Mouse (Mus musculus) forebrain, embryonic 15.5 days (tissue): Measurements from ENCODE around the gene Cnn2. TPM values are rescaled to one million over a fixed set of nuclear protein-coding genes. Genes with fewer than 3 reads are reported as not detected.

Source experiments
- ATAC-seq: fragments of 200-750 bp; cut with Nextera tagmentation; replicated peaks from 2 replicates; pipeline ENCODE4 v1.8.0; 2017; ENCODE audit warnings: mild to moderate bottlenecking, moderate TSS enrichment, moderate library complexity
- H3K27ac ChIP-seq: fragments of 300-500 bp; sonication (generic); replicated peaks from 2 replicates; pipeline ENCODE4 v1.5.1; 2015; ENCODE audit warnings: mild to moderate bottlenecking, inconsistent platforms
- H3K27me3 ChIP-seq: fragments of 300-500 bp; sonication (generic); 2 replicates; pipeline ENCODE4 v1.6.1; 2015; ENCODE audit warnings: inconsistent platforms
- H3K36me3 ChIP-seq: fragments of 300-500 bp; sonication (generic); 2 replicates; pipeline ENCODE4 v1.6.1; 2015; ENCODE audit warnings: mild to moderate bottlenecking, inconsistent platforms
- H3K4me1 ChIP-seq: fragments of 300-500 bp; sonication (generic); 2 replicates; pipeline ENCODE4 v1.6.1; 2015; ENCODE audit warnings: inconsistent platforms
- H3K4me2 ChIP-seq: fragments of 300-500 bp; sonication (generic); replicated peaks from 2 replicates; pipeline ENCODE4 v1.6.1; 2015; ENCODE audit warnings: mild to moderate bottlenecking, inconsistent platforms
- H3K4me3 ChIP-seq: fragments of 300-500 bp; sonication (generic); 2 replicates; pipeline ENCODE4 v1.5.1; 2015; ENCODE audit warnings: mild to moderate bottlenecking, inconsistent platforms
- H3K9ac ChIP-seq: fragments of 300-500 bp; sonication (generic); replicated peaks from 2 replicates; pipeline ENCODE4 v1.6.1; 2015; ENCODE audit warnings: mild to moderate bottlenecking, inconsistent platforms
- H3K9me3 ChIP-seq: fragments of 300-500 bp; sonication (generic); 2 replicates; pipeline ENCODE4 v1.6.1; 2016; ENCODE audit warnings: inconsistent platforms
- WGBS: fragments of 180-500 bp; shearing (Covaris S2); methylation state at CpG from one replicate; pipeline ENCODE4 v1.1.7; 2015; ENCODE audit warnings: mixed read lengths; 5-methylcytosine and 5-hydroxymethylcytosine counted together
- polyA plus RNA-seq: library from polyadenylated mRNA; unstranded; fragments of >200 nt; fragmentation: Nextera tagmentation; extraction: Ambion mirVana; gene quantifications from 2 replicates; pipeline ENCODE4 v1.2.1, GENCODE M21; 2015

Cnn2 gene
- polyA plus RNA-seq, 1 experiment from 2014 or later: 29.1 TPM

DNA sequence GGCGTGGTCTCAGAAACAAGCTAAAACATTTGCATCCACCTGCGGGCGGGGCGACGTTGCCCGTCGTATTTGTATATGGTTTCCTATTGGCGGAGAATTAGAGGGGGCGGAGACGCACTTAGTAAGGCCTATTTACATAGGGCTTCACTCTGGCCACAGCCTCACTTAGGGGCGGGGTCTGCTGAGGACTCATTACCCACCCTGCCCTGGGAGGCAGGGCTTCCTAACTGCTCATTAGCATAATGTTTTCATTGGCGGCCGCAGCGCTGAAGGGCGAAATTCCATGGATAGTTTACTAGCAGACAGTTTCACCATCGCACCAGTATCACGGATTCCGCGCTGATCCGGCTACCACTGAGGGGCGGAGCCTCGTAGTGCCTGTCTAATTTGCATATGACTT is 3.5 kb upstream of the Cnn2 start:
- Histone ChIP-seq H3K4me3 (peak overlapping the region; percentile 80), H3K36me3 (no peaks in the 10 kb centered on the region), H3K9me3 (no peaks in the 10 kb centered on the region), H3K4me1 (peaks cover 58% of the 10 kb centered on the region), H3K27me3 (peaks cover 33% of the 10 kb centered on the region), H3K27ac (peak overlapping the region; percentile 97), H3K9ac (peak overlapping the region; percentile 91), H3K4me2 (peak overlapping the region; percentile 92)
- 0% methylated on average over 22 of the region's 22 CpGs for WGBS
- ATAC-seq: peak; percentile 94

DNA sequence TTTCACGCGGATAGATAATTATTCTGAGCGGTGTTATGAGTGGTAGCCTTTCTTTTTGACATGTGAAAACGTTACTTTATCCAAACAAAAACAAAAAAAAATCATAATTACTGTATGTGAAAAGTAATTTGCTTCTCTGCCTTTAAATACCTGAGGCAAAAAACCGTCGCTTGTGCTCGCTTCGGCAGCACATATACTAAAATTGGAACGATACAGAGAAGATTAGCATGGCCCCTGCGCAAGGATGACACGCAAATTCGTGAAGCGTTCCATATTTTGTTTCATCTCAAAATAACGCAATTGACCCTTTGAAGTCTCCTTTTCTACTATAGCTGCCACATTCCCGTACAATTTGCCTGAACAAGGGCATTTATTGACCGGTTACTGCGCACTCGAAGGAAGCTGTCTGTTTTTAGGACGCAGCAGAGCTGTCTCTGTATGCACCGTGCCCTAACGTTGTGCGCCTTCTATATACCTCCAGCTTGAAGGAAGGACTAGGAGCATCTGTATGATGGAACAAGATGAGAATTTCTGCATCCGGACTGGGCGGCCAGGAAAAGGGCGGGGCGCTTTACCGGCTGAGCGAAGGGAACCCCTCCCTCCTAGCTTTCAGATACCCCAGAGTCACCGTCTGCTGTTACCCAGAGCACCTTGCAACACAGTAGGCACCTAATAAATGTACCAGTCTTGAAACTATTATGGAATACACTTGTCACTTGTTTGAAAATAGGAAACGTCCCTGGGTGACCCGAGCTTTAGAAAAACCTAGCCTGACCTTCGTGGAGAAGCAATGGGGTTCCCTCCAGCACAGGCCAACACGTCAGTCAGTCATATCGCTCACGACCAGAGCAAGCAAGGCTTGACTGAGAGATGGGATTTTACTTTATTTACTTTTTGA is 2.8 kb upstream of the Cnn2 start:
- Histone ChIP-seq H3K36me3 (no peaks in the 10 kb centered on the region), H3K9me3 (no peaks in the 10 kb centered on the region), H3K9ac (peak overlapping the region; percentile 91), H3K27me3 (peaks cover 36% of the 10 kb centered on the region), H3K27ac (peak overlapping the region; percentile 97), H3K4me3 (peak overlapping the region; percentile 80), H3K4me1 (peaks cover 58% of the 10 kb centered on the region), H3K4me2 (peak overlapping the region; percentile 92)
- ATAC-seq: no peak
- WGBS: 3% methylated on average over 35 of the region's 35 CpGs

DNA sequence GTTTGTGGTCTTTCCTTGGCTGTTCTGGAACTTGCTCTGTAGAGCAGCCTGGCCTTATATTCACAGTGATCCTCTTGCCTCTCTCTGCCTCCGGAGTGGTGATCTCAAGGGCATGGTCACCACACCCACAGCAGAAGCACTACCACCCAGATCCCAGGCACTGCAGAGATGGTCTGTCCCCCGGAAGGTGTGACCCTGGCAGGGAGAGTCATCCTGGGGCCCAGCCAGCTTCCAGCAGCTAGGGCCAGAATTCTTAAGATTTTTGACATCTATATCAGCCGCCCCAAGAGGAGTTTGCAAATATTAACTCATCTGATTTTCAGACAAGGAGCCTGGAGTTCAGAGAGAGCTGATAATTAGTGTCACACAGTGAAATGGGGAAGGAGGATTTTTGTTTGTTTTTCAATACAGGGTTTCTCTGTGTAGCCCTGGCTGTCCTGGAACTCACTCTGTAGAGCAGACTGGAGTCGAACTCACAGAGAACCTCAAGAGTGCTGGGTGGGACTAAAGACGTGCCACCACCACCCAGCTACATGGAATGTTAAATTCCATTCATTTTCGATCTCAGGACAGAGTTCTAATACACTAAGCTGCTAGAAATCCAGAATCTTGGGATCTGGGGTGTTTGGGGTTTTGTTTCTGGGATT is 2.0 kb upstream of the Cnn2 start:
- peak overlapping the region; percentile 97 for H3K27ac ChIP-seq
- peak overlapping the region; percentile 91 for H3K9ac ChIP-seq
- 46% methylated on average over 6 of the region's 6 CpGs for WGBS
- peaks cover 44% of the 10 kb centered on the region for H3K27me3 ChIP-seq
- peak overlapping the region; percentile 80 for H3K4me3 ChIP-seq
- peak overlapping the region; percentile 92 for H3K4me2 ChIP-seq
- peaks cover 52% of the 10 kb centered on the region for H3K4me1 ChIP-seq
- no peaks in the 10 kb centered on the region for H3K9me3 ChIP-seq
- no peak for ATAC-seq
- no peaks in the 10 kb centered on the region for H3K36me3 ChIP-seq

DNA sequence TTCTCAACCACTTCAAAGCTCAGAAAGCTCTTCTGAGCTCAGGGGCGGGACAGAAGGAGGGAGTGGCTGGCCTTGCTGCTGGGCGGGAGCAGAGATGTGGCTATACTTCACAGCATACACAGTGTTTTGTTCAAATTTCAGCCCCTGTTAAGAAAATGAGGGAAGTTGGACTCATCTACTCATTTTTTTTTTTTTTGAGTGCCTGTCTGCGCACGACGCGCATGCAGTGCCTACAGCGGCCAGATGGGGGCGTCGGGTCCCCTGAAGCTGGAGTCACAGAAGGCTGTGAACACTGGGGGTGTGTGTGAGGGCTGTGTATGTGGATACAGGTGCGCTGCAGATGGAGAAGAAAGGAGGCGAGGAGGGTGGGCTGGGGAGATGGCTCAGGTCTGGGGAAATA is 1.4 kb upstream of the Cnn2 start:
- Histone ChIP-seq H3K9ac (no peak overlapping the region), H3K27me3 (peaks cover 44% of the 10 kb centered on the region), H3K4me2 (0 out of 2 replicates have a peak overlapping the region, but pooled peaks have one; percentile 5), H3K27ac (no peak overlapping the region), H3K4me3 (peak overlapping the region; percentile 7; the same call in 1 of the 2 replicates), H3K4me1 (peaks cover 46% of the 10 kb centered on the region), H3K9me3 (no peaks in the 10 kb centered on the region), H3K36me3 (no peaks in the 10 kb centered on the region)
- 5% methylated on average over 11 of the region's 11 CpGs for WGBS
- no peak for ATAC-seq

DNA sequence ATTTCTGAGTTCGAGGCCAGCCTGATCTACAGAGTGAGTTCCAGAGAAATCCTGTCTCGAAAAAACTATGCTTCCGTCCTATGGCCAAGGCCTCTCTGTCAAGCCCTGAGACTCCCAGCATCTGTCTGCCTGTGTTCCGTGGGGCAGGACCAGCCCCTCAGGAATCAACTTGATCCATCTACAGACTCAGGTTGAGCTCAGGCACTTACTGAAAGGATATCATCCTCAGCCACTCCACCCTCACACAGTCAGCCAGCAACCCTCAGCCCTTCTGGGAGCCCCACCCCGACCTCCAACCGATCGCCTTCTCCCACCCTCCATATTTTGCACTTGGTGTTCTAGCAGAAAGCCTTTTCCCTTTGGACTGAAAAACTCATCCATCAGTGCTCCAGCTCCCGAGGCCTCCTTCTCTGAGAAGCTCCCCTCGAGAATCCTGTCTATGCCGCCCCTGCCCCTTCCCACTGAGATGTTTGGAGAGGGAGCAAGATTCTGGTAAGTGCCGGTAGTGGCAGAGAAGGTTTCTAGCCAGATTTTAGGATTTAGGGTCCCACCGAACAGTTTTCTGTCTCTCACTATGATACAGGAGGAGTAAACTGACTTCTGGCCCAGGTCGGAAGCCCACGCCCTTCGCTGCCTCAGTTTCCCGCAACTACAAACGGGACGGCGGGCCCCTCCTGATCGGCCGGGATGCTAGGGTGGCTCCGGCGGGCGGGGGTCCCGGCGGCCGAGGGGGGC is 446 bp upstream of the Cnn2 start:
- Histone ChIP-seq H3K4me2 (peak overlapping the region; percentile 45), H3K27ac (no peak overlapping the region), H3K36me3 (no peaks in the 10 kb centered on the region), H3K27me3 (peaks cover 44% of the 10 kb centered on the region), H3K9me3 (no peaks in the 10 kb centered on the region), H3K9ac (peak overlapping the region; percentile 25), H3K4me3 (peak overlapping the region; percentile 33), H3K4me1 (peaks cover 38% of the 10 kb centered on the region)
- 13% methylated on average over 27 of the region's 27 CpGs for WGBS
- ATAC-seq: no peak

DNA sequence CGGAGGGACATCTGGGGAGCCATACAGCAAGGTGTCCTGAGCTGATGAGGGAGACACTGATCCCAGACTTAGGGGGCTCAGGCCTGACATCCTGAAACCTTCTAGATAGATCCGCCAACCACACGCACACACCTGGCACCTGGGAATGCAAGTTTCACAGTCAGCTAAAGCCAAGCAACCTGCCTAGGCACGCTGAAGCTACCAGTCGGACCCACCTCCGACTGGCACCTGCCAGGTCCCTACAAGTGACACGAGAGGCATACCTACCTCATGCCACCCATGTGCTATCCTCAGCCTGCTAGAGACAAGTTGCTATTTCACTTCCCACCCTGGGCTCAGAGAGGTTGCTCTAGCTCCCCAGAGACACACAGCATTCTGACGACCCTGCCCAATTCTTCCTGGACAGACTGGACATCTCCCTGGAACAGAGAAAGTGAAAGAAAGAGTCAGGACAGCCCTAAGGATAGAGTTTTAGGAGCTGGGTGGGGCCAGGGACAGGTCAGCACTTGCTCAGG is 945 bp downstream of the Cnn2 start:
- Histone ChIP-seq H3K36me3 (no peaks in the 10 kb centered on the region), H3K9ac (no peak overlapping the region), H3K27ac (no peak overlapping the region), H3K27me3 (peaks cover 44% of the 10 kb centered on the region), H3K4me1 (peaks cover 30% of the 10 kb centered on the region), H3K9me3 (no peaks in the 10 kb centered on the region), H3K4me3 (peak overlapping the region; percentile 33), H3K4me2 (0 out of 2 replicates have a peak overlapping the region, but pooled peaks have one; percentile 45)
- no peak for ATAC-seq
- 38% methylated on average over 8 of the region's 8 CpGs for WGBS

DNA sequence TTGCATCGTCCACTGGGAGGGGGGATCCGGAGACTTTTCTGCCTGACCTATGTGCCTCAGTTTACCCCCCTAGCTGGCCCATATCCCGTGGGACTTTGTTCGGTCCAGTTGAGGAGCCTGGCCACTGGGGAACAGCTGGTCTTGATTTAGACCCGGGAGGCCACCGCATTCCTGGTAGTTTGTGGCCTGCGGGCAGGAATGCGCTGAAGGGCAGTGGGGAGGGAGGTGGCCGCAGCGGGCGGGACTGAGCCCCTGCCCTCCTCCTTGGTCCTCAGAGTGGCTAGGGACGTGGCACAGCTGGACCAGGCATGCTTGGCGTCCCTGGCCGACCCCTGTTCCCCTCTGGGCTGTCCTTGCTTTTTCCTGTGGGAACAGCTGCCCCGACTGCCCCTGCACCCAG is 1.5 kb downstream of the Cnn2 start:
- Histone ChIP-seq H3K36me3 (no peaks in the 10 kb centered on the region), H3K9ac (no peak overlapping the region), H3K9me3 (no peaks in the 10 kb centered on the region), H3K4me1 (peaks cover 30% of the 10 kb centered on the region), H3K27ac (no peak overlapping the region), H3K4me2 (no peak overlapping the region), H3K27me3 (peaks cover 44% of the 10 kb centered on the region), H3K4me3 (no peak overlapping the region)
- no peak for ATAC-seq
- whole genome bisulfite sequencing: 21% methylated on average over 15 of the region's 15 CpGs

DNA sequence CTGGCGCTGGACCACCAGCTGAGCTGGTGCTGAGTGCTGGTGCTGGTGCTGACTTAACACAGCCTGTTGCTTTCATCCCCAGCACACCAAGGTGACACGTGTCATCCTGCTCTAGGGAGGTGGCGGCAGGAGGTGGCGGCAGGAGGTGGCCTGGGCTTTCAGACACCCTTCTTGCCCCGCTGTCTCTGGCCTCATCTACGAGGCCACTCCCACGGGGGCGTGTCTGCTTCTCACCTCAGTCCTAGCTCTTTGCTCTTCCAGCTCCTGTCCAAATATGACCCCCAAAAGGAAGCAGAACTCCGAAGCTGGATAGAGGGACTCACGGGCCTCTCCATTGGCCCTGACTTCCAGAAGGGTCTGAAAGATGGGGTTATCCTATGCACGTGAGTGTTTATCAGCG is 2.7 kb downstream of the Cnn2 start:
- H3K4me3 ChIP-seq: no peak overlapping the region
- WGBS: 62% methylated on average over 12 of the region's 12 CpGs

DNA sequence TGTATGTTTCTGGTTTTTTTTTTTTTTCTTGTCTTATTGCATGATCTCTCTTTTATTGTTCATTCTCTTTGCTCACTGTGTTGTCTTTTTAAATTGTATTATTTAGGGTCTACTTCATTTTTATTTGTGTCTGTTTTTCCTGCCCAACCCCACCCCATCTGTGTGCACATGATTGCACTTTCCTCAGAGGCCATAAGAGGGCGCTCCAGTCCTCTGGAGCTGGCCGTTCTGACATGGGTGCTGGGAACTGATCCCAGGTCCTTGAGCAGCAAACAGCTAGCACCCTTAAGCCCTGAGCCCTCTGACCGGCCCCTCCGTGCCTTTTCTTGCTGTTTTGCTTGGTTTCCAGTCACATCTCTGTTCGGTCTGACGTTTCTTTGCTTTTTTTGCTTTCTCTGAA is 3.2 kb downstream of the Cnn2 start:
- ATAC-seq: no peak
- 82% methylated on average over 6 of the region's 6 CpGs for WGBS
- Histone ChIP-seq H3K9ac (no peak overlapping the region), H3K4me3 (no peak overlapping the region), H3K36me3 (no peaks in the 10 kb centered on the region), H3K4me1 (peaks cover 20% of the 10 kb centered on the region), H3K4me2 (no peak overlapping the region), H3K27ac (no peak overlapping the region), H3K9me3 (no peaks in the 10 kb centered on the region), H3K27me3 (peaks cover 43% of the 10 kb centered on the region)

More for the DNA sequence above, 2.7 kb downstream of the Cnn2 start:
- ATAC-seq: no peak
- H3K4me2 ChIP-seq: no peak overlapping the region
- peaks cover 44% of the 10 kb centered on the region for H3K27me3 ChIP-seq
- H3K27ac ChIP-seq: no peak overlapping the region
- H3K4me1 ChIP-seq: peaks cover 23% of the 10 kb centered on the region
- no peaks in the 10 kb centered on the region for H3K9me3 ChIP-seq
- H3K9ac ChIP-seq: no peak overlapping the region
- H3K36me3 ChIP-seq: no peaks in the 10 kb centered on the region

DNA sequence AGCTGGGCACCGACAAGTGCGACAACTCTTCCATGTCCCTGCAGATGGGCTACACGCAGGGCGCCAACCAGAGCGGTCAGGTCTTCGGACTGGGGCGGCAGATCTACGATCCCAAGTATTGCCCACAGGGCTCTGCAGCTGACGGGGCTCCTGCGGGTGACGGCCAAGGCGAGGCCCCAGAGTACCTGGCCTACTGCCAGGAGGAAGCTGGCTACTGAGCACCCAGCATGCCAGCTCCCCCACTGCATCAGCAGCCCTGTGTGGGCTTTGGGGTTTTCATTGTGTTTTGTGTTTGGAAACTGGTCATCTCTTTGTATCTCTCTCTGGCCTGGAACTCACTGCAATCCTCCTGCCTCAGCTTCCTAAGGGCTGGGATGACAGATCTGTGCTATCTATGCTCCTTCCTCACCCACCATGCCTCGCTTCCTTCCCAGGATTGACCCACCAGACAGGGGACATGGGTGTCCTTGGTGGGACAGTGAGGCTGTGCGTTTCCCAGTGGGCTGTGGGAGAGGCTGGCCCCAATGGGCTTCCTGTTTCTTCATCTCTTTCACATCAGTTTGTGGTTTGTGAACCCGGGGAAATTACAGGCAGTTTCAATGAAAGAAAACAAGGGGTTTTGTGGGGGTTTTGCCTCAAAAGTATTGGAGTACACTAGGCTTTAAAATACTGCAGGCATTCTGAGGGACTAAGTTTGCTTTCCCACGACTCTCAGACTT is 6.2 kb downstream of the Cnn2 start:
- Histone ChIP-seq H3K27ac (no peak overlapping the region), H3K4me2 (no peak overlapping the region), H3K9me3 (no peaks in the 10 kb centered on the region), H3K9ac (no peak overlapping the region), H3K27me3 (peaks cover 13% of the 10 kb centered on the region), H3K4me3 (no peak overlapping the region), H3K36me3 (no peaks in the 10 kb centered on the region), H3K4me1 (peaks cover 16% of the 10 kb centered on the region)
- ATAC-seq: no peak
- WGBS: 77% methylated on average over 16 of the region's 16 CpGs

DNA sequence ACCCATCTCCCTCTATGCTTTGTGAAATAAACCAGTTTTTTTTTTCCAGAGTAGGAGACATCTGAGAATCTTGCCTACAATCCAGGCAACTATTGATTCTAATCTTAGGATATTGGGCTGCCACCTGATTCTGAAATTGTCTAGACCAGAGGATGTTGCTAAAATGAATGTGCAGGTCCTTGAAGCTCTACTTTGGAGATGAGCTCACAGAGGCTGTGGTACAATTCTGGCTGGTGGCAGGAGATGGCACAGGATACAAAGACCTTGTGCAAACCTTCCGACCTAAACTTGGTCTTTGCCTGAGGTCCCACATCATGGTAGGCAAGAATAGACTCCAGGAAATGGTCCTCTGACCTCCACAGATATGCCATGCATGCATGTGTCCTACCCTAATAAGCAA is 7.3 kb downstream of the Cnn2 start:
- Histone ChIP-seq H3K4me1 (peaks cover 16% of the 10 kb centered on the region), H3K4me2 (no peak overlapping the region), H3K27me3 (peaks cover 7% of the 10 kb centered on the region), H3K9me3 (no peaks in the 10 kb centered on the region), H3K9ac (no peak overlapping the region), H3K36me3 (no peaks in the 10 kb centered on the region), H3K4me3 (peak overlapping the region; percentile 57; the same call in 1 of the 2 replicates), H3K27ac (0 out of 2 replicates have a peak overlapping the region, but pooled peaks have one; percentile 53)
- 85% methylated on average over 1 of the region's 1 CpGs for WGBS
- ATAC-seq: no peak
